Comparison of ENCODE assay signal across 11 mouse cellular contexts in genomic region chr8:61639008-61639407, GRCm38 (mm10).
DNase-seq lines count a peak whose midpoint lies in the region; ATAC-seq and TF ChIP-seq lines count a peak whose summit lies in the region.
"Had no signal": no experiment of that assay in that cellular context is flagged by ENCODE, and none has a peak within 500 bp of the region (broad histone marks: within the 10 kb centered on the region; RNA-seq: fewer than 3 reads in every experiment).

No protein-coding gene starts in this region.

- H3K4me2 ChIP-seq in heart, embryonic 15.5 days, result no peak overlapping the region
- no peak overlapping the region for H3K4me2 ChIP-seq in lung, postnatal 0 days (replicated peaks; ENCODE audit: low read depth, low read length)
- no peak overlapping the region for H3K4me2 ChIP-seq in heart, postnatal 0 days (ENCODE audit: low read depth, low read length)
- no peak overlapping the region for H3K4me2 ChIP-seq in stomach, embryonic 16.5 days (ENCODE audit: low read depth, low read length)
- H3K4me2 ChIP-seq in midbrain, embryonic 13.5 days (replicated peaks), result no peak overlapping the region
- H3K4me2 ChIP-seq: hindbrain, embryonic 15.5 days had no signal

- H3K4me3 ChIP-seq in heart, embryonic 15.5 days, result no peak overlapping the region
- H3K4me3 ChIP-seq in lung, postnatal 0 days (ENCODE audit: low read depth, low read length), result no peak overlapping the region
- H3K4me3 ChIP-seq in heart, postnatal 0 days (ENCODE audit: low read depth, low read length), result no peak overlapping the region
- H3K4me3 ChIP-seq in stomach, embryonic 16.5 days (replicated peaks; ENCODE audit: low read length), result no peak overlapping the region
- H3K4me3 ChIP-seq in midbrain, embryonic 13.5 days (replicated peaks), result no peak overlapping the region
- H3K4me3 ChIP-seq: hindbrain, embryonic 15.5 days; left cerebral cortex, adult 2 months had no signal

- H3K4me1 ChIP-seq in heart, embryonic 15.5 days (replicated peaks), result peaks cover 36% of the 10 kb centered on the region
- peaks cover 6% of the 10 kb centered on the region; the same call in 1 of the 2 replicates for H3K4me1 ChIP-seq in lung, postnatal 0 days (ENCODE audit: insufficient read depth, low read depth, low read length)
- peaks cover 37% of the 10 kb centered on the region for H3K4me1 ChIP-seq in heart, postnatal 0 days (ENCODE audit: control insufficient read depth, insufficient read depth)
- peaks cover 14% of the 10 kb centered on the region; the same call in 1 of the 2 replicates for H3K4me1 ChIP-seq in stomach, embryonic 16.5 days (ENCODE audit: control insufficient read depth, insufficient read depth, low read length)
- no peaks in the 10 kb centered on the region for H3K4me1 ChIP-seq in midbrain, embryonic 13.5 days (replicated peaks)
- H3K4me1 ChIP-seq: hindbrain, embryonic 15.5 days had no signal

- H3K9ac ChIP-seq in heart, embryonic 15.5 days, result no peak overlapping the region
- no peak overlapping the region for H3K9ac ChIP-seq in lung, postnatal 0 days (replicated peaks; ENCODE audit: low read depth)
- H3K9ac ChIP-seq in heart, postnatal 0 days (replicated peaks; ENCODE audit: low read depth, low read length), result no peak overlapping the region
- H3K9ac ChIP-seq in stomach, embryonic 16.5 days (ENCODE audit: low read length), result no peak overlapping the region
- H3K9ac ChIP-seq in midbrain, embryonic 13.5 days (replicated peaks), result no peak overlapping the region
- H3K9ac ChIP-seq: hindbrain, embryonic 15.5 days had no signal

- 59% methylated on average over 3 of the region's 3 CpGs for WGBS in heart, embryonic 15.5 days
- WGBS in lung, postnatal 0 days, result 34% methylated on average over 3 of the region's 3 CpGs
- 61% methylated on average over 3 of the region's 3 CpGs for WGBS in heart, postnatal 0 days
- 25% methylated on average over 3 of the region's 3 CpGs for WGBS in stomach, embryonic 16.5 days
- WGBS in midbrain, embryonic 13.5 days, result 72% methylated on average over 3 of the region's 3 CpGs

- no peak for TF ChIP-seq EP300 in lung, postnatal 0 days (IDR thresholded peaks at IDR 0.05)
- no peak for TF ChIP-seq EP300 in heart, postnatal 0 days (IDR thresholded peaks at IDR 0.05; ENCODE audit: low read depth)

- no peak for DNase-seq in heart, adult 9 months (ENCODE audit: low spot score in 2 of 2)
- peak; percentile 27 for DNase-seq in lung, postnatal 0 days (ENCODE audit: low spot score)
- no peak for DNase-seq in lung, postnatal 14 days
- no peak for DNase-seq in heart, postnatal 0 days (ENCODE audit: low spot score)
- no peak for DNase-seq in right cerebral cortex, postnatal 10 days (ENCODE audit: low spot score in 2 of 2)
- DNase-seq: cerebellum, postnatal 36 days had no signal

- peak overlapping the region; percentile 62 for H3K27ac ChIP-seq in heart, embryonic 15.5 days
- H3K27ac ChIP-seq in lung, postnatal 0 days (ENCODE audit: low read length), result no peak overlapping the region
- peak overlapping the region; percentile 18 for H3K27ac ChIP-seq in heart, postnatal 0 days (ENCODE audit: low read depth)
- H3K27ac ChIP-seq in stomach, embryonic 16.5 days (ENCODE audit: low read length), result peak overlapping the region; percentile 80
- H3K27ac ChIP-seq in midbrain, embryonic 13.5 days, result no peak overlapping the region
- H3K27ac ChIP-seq: hindbrain, embryonic 15.5 days; left cerebral cortex, adult 2 months had no signal

- H3K27me3 ChIP-seq in heart, embryonic 15.5 days, result no peaks in the 10 kb centered on the region
- no peaks in the 10 kb centered on the region for H3K27me3 ChIP-seq in lung, postnatal 0 days (replicated peaks; ENCODE audit: insufficient read depth, low read length)
- H3K27me3 ChIP-seq in heart, postnatal 0 days (ENCODE audit: control insufficient read depth, insufficient read depth, low read length), result no peaks in the 10 kb centered on the region
- H3K27me3 ChIP-seq in stomach, embryonic 16.5 days (ENCODE audit: control insufficient read depth, insufficient read depth, low read length), result no peaks in the 10 kb centered on the region
- no peaks in the 10 kb centered on the region for H3K27me3 ChIP-seq in midbrain, embryonic 13.5 days
- H3K27me3 ChIP-seq: hindbrain, embryonic 15.5 days had no signal

- TF ChIP-seq CTCF in lung, postnatal 0 days (IDR thresholded peaks at IDR 0.05), result no peak
- TF ChIP-seq CTCF in heart, postnatal 0 days (IDR thresholded peaks at IDR 0.05; ENCODE audit: low read depth), result no peak

- ATAC-seq in heart, embryonic 15.5 days (replicated peaks; ENCODE audit: insufficient number of reproducible peaks, insufficient read depth, low FRiP score, low read depth), result 0 out of 2 replicates have a peak, but pooled peaks have one; percentile 8
- peak; percentile 29; the same call in 1 of the 2 replicates for ATAC-seq in lung, postnatal 0 days
- no peak for ATAC-seq in heart, postnatal 0 days (ENCODE audit: insufficient read depth, low read depth)
- ATAC-seq in stomach, embryonic 16.5 days (ENCODE audit: insufficient read depth, low FRiP score), result peak; percentile 78
- ATAC-seq in midbrain, embryonic 13.5 days, result no peak

- H3K9me3 ChIP-seq in heart, embryonic 15.5 days (replicated peaks), result no peaks in the 10 kb centered on the region
- H3K9me3 ChIP-seq in lung, postnatal 0 days (ENCODE audit: low read length), result no peaks in the 10 kb centered on the region
- H3K9me3 ChIP-seq in heart, postnatal 0 days (replicated peaks; ENCODE audit: control insufficient read depth, low read length), result no peaks in the 10 kb centered on the region
- no peaks in the 10 kb centered on the region for H3K9me3 ChIP-seq in stomach, embryonic 16.5 days (replicated peaks; ENCODE audit: control insufficient read depth, low read length)
- no peaks in the 10 kb centered on the region for H3K9me3 ChIP-seq in midbrain, embryonic 13.5 days
- H3K9me3 ChIP-seq: hindbrain, embryonic 15.5 days had no signal

- H3K36me3 ChIP-seq in heart, embryonic 15.5 days, result no peaks in the 10 kb centered on the region
- no peaks in the 10 kb centered on the region for H3K36me3 ChIP-seq in lung, postnatal 0 days (ENCODE audit: insufficient read depth, low read length)
- no peaks in the 10 kb centered on the region for H3K36me3 ChIP-seq in heart, postnatal 0 days (replicated peaks; ENCODE audit: control insufficient read depth, insufficient read depth, low read length)
- no peaks in the 10 kb centered on the region for H3K36me3 ChIP-seq in stomach, embryonic 16.5 days (ENCODE audit: control insufficient read depth, insufficient read depth, low read length)
- no peaks in the 10 kb centered on the region for H3K36me3 ChIP-seq in midbrain, embryonic 13.5 days
- H3K36me3 ChIP-seq: hindbrain, embryonic 15.5 days had no signal

Comparison
In these comparisons a context has a peak if more than half of its experiments do, and no peak if none do; other contexts are left out.
1. ATAC-seq: peak in heart, embryonic 15.5 days (single experiment), lung, postnatal 0 days (single experiment) and stomach, embryonic 16.5 days (single experiment); none in heart, postnatal 0 days (single experiment) and midbrain, embryonic 13.5 days (single experiment).
2. H3K27ac ChIP-seq: peak in heart, embryonic 15.5 days (single experiment), heart, postnatal 0 days (single experiment) and stomach, embryonic 16.5 days (single experiment); none in lung, postnatal 0 days (single experiment) and midbrain, embryonic 13.5 days (single experiment).